Mouse (Mus musculus) brain, embryonic 18.5 days (tissue): Measurements from ENCODE around the gene Sirt2.
A peak's percentile ranks its signal among the peaks of the same experiment; 100 is the strongest.

ENCODE experiments used
- DNase-seq: peaks from one replicate; pipeline ENCODE4 v3.0.0-alpha.2; 2012; ENCODE audit warnings: low read depth, low spot score

Sirt2 gene

GRCm38 (mm10) chr7:28816201-28816600 is 49.7 kb downstream of the Sirt2 start:
- no peak for DNase-seq

- DNase-seq = no peak
Observed at GRCm38 (mm10) chr7:28816920-28817319, 50.4 kb downstream of the Sirt2 start.

- no peak for DNase-seq
Observed at GRCm38 (mm10) chr7:28817524-28817923, 51.0 kb downstream of the Sirt2 start.

- DNase-seq = no peak
Observed at GRCm38 (mm10) chr7:28817957-28818356, 51.4 kb downstream of the Sirt2 start.

- no peak for DNase-seq
Observed at GRCm38 (mm10) chr7:28818436-28818835, 51.9 kb downstream of the Sirt2 start.

GRCm38 (mm10) chr7:28818861-28819452 is 52.4 kb downstream of the Sirt2 start:
- DNase-seq = no peak

GRCm38 (mm10) chr7:28819571-28819970 is 53.0 kb downstream of the Sirt2 start:
- no peak for DNase-seq

- DNase-seq = no peak
Observed at GRCm38 (mm10) chr7:28820358-28821260, 54.1 kb downstream of the Sirt2 start.

- no peak for DNase-seq
Observed at GRCm38 (mm10) chr7:28821261-28821831, 54.8 kb downstream of the Sirt2 start.

GRCm38 (mm10) chr7:28822556-28822955 is 56.0 kb downstream of the Sirt2 start:
- no peak for DNase-seq

- DNase-seq = no peak
Observed at GRCm38 (mm10) chr7:28822993-28823903, 56.7 kb downstream of the Sirt2 start.

- DNase-seq = no peak
Observed at GRCm38 (mm10) chr7:28823932-28824331, 57.4 kb downstream of the Sirt2 start.

GRCm38 (mm10) chr7:28824941-28825685 is 58.6 kb downstream of the Sirt2 start, which contains the start of gene Ech1:
TSS of gene Ech1 (plus strand) at chr7:28825217.
- DNase-seq = peak; percentile 83

- no peak for DNase-seq
Observed at GRCm38 (mm10) chr7:28825686-28826401, 59.3 kb downstream of the Sirt2 start.

- no peak for DNase-seq
Observed at GRCm38 (mm10) chr7:28826402-28826772, 59.9 kb downstream of the Sirt2 start.

GRCm38 (mm10) chr7:28827338-28827737 is 60.8 kb downstream of the Sirt2 start:
- DNase-seq = no peak

- DNase-seq = no peak
Observed at GRCm38 (mm10) chr7:28829821-28830220, 63.3 kb downstream of the Sirt2 start.

- no peak for DNase-seq
Observed at GRCm38 (mm10) chr7:28830981-28831380, 64.4 kb downstream of the Sirt2 start.

- no peak for DNase-seq
Observed at GRCm38 (mm10) chr7:28831411-28832125, 65.0 kb downstream of the Sirt2 start.

GRCm38 (mm10) chr7:28832137-28832536 is 65.6 kb downstream of the Sirt2 start:
- DNase-seq = no peak
